Mouse (Mus musculus) heart, adult 2 months (tissue): ENCODE data around the gene Plch2.

Source experiments
- CTCF ChIP-seq: fragments of 200-600 bp; IDR thresholded peaks from 2 replicates; pipeline ENCODE4 v1.8.1; 2022; ENCODE audit warnings: antibody characterized with exemption, mild to moderate bottlenecking, moderate library complexity
- POLR2A ChIP-seq: fragments of 200-500 bp; IDR thresholded peaks from 2 replicates; pipeline ENCODE4 v1.6.1; 2011; ENCODE audit warnings: mild to moderate bottlenecking, low read depth, low read length, control low read depth; ENCODE audit not compliant: insufficient read depth

DNA sequence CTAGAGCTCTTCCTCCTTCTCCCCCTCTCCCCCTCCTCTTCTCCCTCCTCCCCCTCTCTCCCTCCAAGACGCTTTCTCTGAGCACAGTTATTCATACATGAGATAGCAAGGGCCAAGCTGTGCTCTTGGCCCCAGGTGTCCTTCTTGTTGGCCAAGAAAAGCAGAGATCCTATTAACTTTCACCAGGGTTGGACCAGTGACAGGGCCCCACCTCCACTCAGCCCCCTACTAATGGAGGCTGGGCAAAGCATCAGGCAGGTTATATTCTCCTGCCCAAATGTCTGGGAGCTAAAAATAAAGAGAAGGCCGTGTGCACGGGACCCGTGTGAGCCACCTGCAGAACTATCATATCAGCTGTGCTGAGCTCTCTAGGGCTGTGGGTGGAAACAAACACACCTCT is 61.7 kb downstream of the Plch2 start:
- no peak for TF ChIP-seq CTCF
- no peak for TF ChIP-seq POLR2A
